ENCODE assay signal across 9 mouse cellular contexts in genomic region chr5:116116567-116116966, GRCm38 (mm10). TPM values are rescaled to one million over a fixed set of nuclear protein-coding genes. Genes with fewer than 3 reads are reported as not detected.
DNase-seq lines count a peak whose midpoint lies in the region; ATAC-seq and TF ChIP-seq lines count a peak whose summit lies in the region.
"Had no signal": no experiment of that assay in that cellular context is flagged by ENCODE, and none has a peak within 500 bp of the region (broad histone marks: within the 10 kb centered on the region; RNA-seq: fewer than 3 reads in every experiment).

No protein-coding gene starts in this region.

- H3K27ac ChIP-seq in kidney, adult 2 months (ENCODE audit: insufficient read depth, low read depth, low read length) = no peak overlapping the region
- no peak overlapping the region for H3K27ac ChIP-seq in kidney, embryonic 16.5 days (ENCODE audit: low read length)
- H3K27ac ChIP-seq in olfactory bulb, adult 2 months (ENCODE audit: insufficient read depth, low read depth, low read length) = no peak overlapping the region
- H3K27ac ChIP-seq: macrophage had no signal

- intact Hi-C loops in left cerebral cortex, postnatal 25 days (cut with DNase I) = no loop called here

- no peaks in the 10 kb centered on the region for H3K4me1 ChIP-seq in kidney, adult 2 months (ENCODE audit: control insufficient read depth, insufficient read depth, low read length)
- H3K4me1 ChIP-seq in kidney, embryonic 16.5 days (ENCODE audit: insufficient read depth, low read length) = peaks cover 4% of the 10 kb centered on the region; the same call in 1 of the 2 replicates
- peaks cover 11% of the 10 kb centered on the region; the same call in 1 of the 2 replicates for H3K4me1 ChIP-seq in olfactory bulb, adult 2 months (ENCODE audit: control insufficient read depth, insufficient read depth, low read length)

- no peaks in the 10 kb centered on the region for H3K36me3 ChIP-seq in kidney, adult 2 months (ENCODE audit: control insufficient read depth, insufficient read depth, low read length)
- H3K36me3 ChIP-seq in kidney, embryonic 16.5 days (ENCODE audit: insufficient read depth, low read length) = no peaks in the 10 kb centered on the region

- no peak for ATAC-seq in kidney, embryonic 16.5 days (ENCODE audit: low FRiP score, low TSS enrichment)
- peak; percentile 70 for ATAC-seq in erythroid progenitor cell, adult 5-6 weeks (replicated peaks; ENCODE audit: low FRiP score, poor library complexity, severe bottlenecking)

- H3K9me3 ChIP-seq in kidney, embryonic 16.5 days (ENCODE audit: low read length) = no peaks in the 10 kb centered on the region

- H3K4me3 ChIP-seq in kidney, adult 2 months (ENCODE audit: insufficient read depth, low read depth, low read length) = no peak overlapping the region
- H3K4me3 ChIP-seq in kidney, embryonic 16.5 days (ENCODE audit: low read length) = no peak overlapping the region
- no peak overlapping the region for H3K4me3 ChIP-seq in olfactory bulb, adult 2 months (ENCODE audit: insufficient read depth, low read depth, low read length)

- WGBS in kidney, adult 2 months = 41% methylated on average over 9 of the region's 9 CpGs
- WGBS in kidney, embryonic 16.5 days = 41% methylated on average over 9 of the region's 9 CpGs
- WGBS in olfactory bulb, adult 2 months = 47% methylated on average over 9 of the region's 9 CpGs

- no peak for TF ChIP-seq POLR2A in kidney, adult 2 months (IDR thresholded peaks at IDR 0.05; ENCODE audit: low read depth, low read length)
- TF ChIP-seq POLR2A in olfactory bulb, adult 2 months (IDR thresholded peaks at IDR 0.05; ENCODE audit: insufficient read depth, low read depth, low read length) = no peak

- peak; percentile 79 for TF ChIP-seq CTCF in kidney, adult 2 months (conservative IDR thresholded peaks at IDR 0.05; ENCODE audit: insufficient read depth, insufficient read length, low read depth, low read length)
- peak; percentile 91 for TF ChIP-seq CTCF in olfactory bulb, adult 2 months (IDR thresholded peaks at IDR 0.05; ENCODE audit: insufficient read depth, low read depth, low read length)

- H3K9ac ChIP-seq in kidney, embryonic 16.5 days (replicated peaks; ENCODE audit: low read length) = no peak overlapping the region

- H3K27me3 ChIP-seq in kidney, adult 2 months (replicated peaks; ENCODE audit: control insufficient read depth, insufficient read depth, low read length) = no peaks in the 10 kb centered on the region
- H3K27me3 ChIP-seq in kidney, embryonic 16.5 days (ENCODE audit: insufficient read depth, low read length) = no peaks in the 10 kb centered on the region

- DNase-seq in kidney, adult 2 months = peak; percentile 4
- peak; percentile 73 for DNase-seq in ES-CJ7 (ENCODE audit: low read depth, low spot score)
- DNase-seq in brain, adult 2 months (ENCODE audit: low read depth, low spot score) = peak; percentile 58
- DNase-seq in left cerebral cortex, postnatal 25 days (ENCODE audit: low spot score in 2 of 2) = peak; percentile 13 to 26
- DNase-seq in urinary bladder, adult 18-20 months (ENCODE audit: low spot score in 2 of 2) = no peak

- no peak overlapping the region for H3K4me2 ChIP-seq in kidney, embryonic 16.5 days (replicated peaks; ENCODE audit: low read depth, low read length)

RNA-seq across cellular contexts. Expression of gene Tmem233, which starts 33.5 kb away (rescaled TPM):
- polyA plus RNA-seq in kidney, adult 2 months (2012; rRNA removed) = 0.31 TPM in 1 of 2 replicates, not detected in the other
- not detected in 2 replicates for polyA plus RNA-seq in kidney, embryonic 16.5 days (2015; fragmentation: Nextera tagmentation; extraction: Ambion mirVana)
- not detected in 2 replicates for total RNA-seq in erythroid progenitor cell, adult 5-6 weeks (2015; ENCODE audit: low replicate concordance)
- total RNA-seq in erythroid progenitor cell, adult 5-6 weeks (2017; ENCODE audit: low replicate concordance) = not detected in 2 replicates
- not detected for total RNA-seq in left cerebral cortex, postnatal 25 days (2021)
- polyA plus RNA-seq in olfactory bulb, adult 2 months (2012; ENCODE audit: insufficient read depth, insufficient read length, low replicate concordance, missing spikeins) = not detected in 2 replicates
- polyA plus RNA-seq: macrophage had no signal

Comparison
In these comparisons a context has a peak if more than half of its experiments do, and no peak if none do; other contexts are left out.
1. DNase-seq: peak in kidney, adult 2 months (single experiment), ES-CJ7 (single experiment), brain, adult 2 months (single experiment) and left cerebral cortex, postnatal 25 days (2 of 2); none in urinary bladder, adult 18-20 months (0 of 2).